Mouse (Mus musculus): ENCODE results near the gene Gm20388. TPM values are rescaled to one million over a fixed set of nuclear protein-coding genes. Genes with fewer than 3 reads are reported as not detected.

Gene Gm20388
- total and polyA plus RNA-seq, 2 experiments from 2014 or later: 51.3 TPM; not detected in 1

DNA sequence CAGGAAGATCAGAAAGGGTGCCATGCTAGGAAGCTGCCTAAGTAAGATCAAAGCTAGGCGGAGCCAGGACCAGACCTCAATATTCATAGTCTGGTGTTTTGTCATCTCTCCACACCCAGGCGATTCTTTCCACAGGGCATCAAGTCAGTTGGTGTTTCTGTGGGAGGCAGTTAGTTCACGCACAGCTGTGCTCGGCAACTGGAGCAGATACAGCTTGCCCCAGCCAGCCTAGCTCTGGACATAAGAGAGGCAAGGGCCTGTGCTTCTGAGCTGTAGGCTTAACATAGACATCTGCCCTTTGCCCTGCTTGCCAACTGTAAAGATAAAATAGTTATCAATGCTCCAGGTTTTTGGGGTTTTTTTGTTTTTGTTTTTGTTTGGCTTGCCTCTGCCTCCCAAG, 3721.6 kb downstream of the Gm20388 start:
- Histone ChIP-seq H3K4me3 (ENCODE audit: low read depth, low read length) (no peak overlapping the region), H3K4me2 (ENCODE audit: low read depth) (no peak overlapping the region), H3K36me3 (ENCODE audit: insufficient read depth) (no peaks in the 10 kb centered on the region), H3K27me3 (ENCODE audit: insufficient read depth, low read length) (no peaks in the 10 kb centered on the region), H3K27ac (ENCODE audit: low read depth, low read length) (no peak overlapping the region), H3K9ac (no peak overlapping the region), H3K4me1 (ENCODE audit: insufficient read depth) (0 out of 2 replicates have a peak, but pooled peaks cover 7% of the 10 kb centered on the region), H3K9me3 (ENCODE audit: low read length) (no peaks in the 10 kb centered on the region)
- no peak for TF ChIP-seq CTCF (IDR thresholded peaks at IDR 0.05; ENCODE audit: low read depth)
- ATAC-seq: no peak
- WGBS: 86% methylated on average over 4 of the region's 4 CpGs
- DNase-seq: no peak

GRCm38 (mm10) chr8:123633801-123634200, 3723.2 kb downstream of the Gm20388 start:
- 69% methylated on average over 7 of the region's 7 CpGs for WGBS
- Histone ChIP-seq H3K27me3 (ENCODE audit: insufficient read depth, low read length) (no peaks in the 10 kb centered on the region), H3K27ac (ENCODE audit: low read depth, low read length) (no peak overlapping the region), H3K9ac (no peak overlapping the region), H3K9me3 (ENCODE audit: low read length) (no peaks in the 10 kb centered on the region), H3K36me3 (ENCODE audit: insufficient read depth) (no peaks in the 10 kb centered on the region), H3K4me3 (ENCODE audit: low read depth, low read length) (no peak overlapping the region), H3K4me2 (ENCODE audit: low read depth) (no peak overlapping the region), H3K4me1 (ENCODE audit: insufficient read depth) (0 out of 2 replicates have a peak, but pooled peaks cover 5% of the 10 kb centered on the region)
- ATAC-seq (no peak), DNase-seq (no peak)
- no peak for TF ChIP-seq CTCF (IDR thresholded peaks at IDR 0.05; ENCODE audit: low read depth)

GRCm38 (mm10) chr8:123634395-123635131, 3723.9 kb downstream of the Gm20388 start:
- H3K9me3 ChIP-seq (ENCODE audit: low read length): no peaks in the 10 kb centered on the region
- no peak for DNase-seq
- 40% methylated on average over 3 of the region's 3 CpGs for WGBS
- H3K36me3 ChIP-seq (ENCODE audit: insufficient read depth): no peaks in the 10 kb centered on the region
- H3K27me3 ChIP-seq (ENCODE audit: insufficient read depth, low read length): no peaks in the 10 kb centered on the region
- ATAC-seq: no peak
- no peaks in the 10 kb centered on the region for H3K4me1 ChIP-seq (ENCODE audit: insufficient read depth)
- H3K27ac ChIP-seq (ENCODE audit: low read depth, low read length): no peak overlapping the region
- H3K4me2 ChIP-seq (ENCODE audit: low read depth): no peak overlapping the region
- H3K9ac ChIP-seq: no peak overlapping the region
- peak; percentile 22; the same call in 1 of the 2 replicates for TF ChIP-seq CTCF (IDR thresholded peaks at IDR 0.05; ENCODE audit: low read depth)
- H3K4me3 ChIP-seq (ENCODE audit: low read depth, low read length): no peak overlapping the region

DNA sequence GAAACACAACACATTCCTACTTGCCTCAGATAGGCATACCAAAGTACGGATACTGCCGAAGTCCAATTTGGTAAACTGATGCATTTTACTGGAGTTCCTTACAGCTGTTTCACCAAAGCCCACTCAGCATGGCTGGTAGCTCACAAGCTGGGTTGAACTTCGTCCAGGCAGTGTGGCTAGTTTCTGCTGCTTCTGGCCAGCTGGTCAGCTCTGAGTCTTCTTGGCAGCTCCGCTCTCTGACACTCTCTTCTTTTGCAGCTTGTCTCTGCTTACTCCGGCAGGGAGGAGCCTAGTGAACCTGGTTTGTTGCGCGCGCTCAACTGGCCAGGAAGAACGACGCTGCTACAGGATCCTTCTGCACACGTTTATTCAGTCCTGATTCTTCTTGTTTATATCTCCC, 3725.0 kb downstream of the Gm20388 start:
- no peak for TF ChIP-seq CTCF (IDR thresholded peaks at IDR 0.05; ENCODE audit: low read depth)
- DNase-seq: no peak
- H3K4me1 ChIP-seq (ENCODE audit: insufficient read depth): no peaks in the 10 kb centered on the region
- ATAC-seq: no peak
- no peaks in the 10 kb centered on the region for H3K36me3 ChIP-seq (ENCODE audit: insufficient read depth)
- no peak overlapping the region for H3K4me2 ChIP-seq (ENCODE audit: low read depth)
- 76% methylated on average over 11 of the region's 11 CpGs for WGBS
- H3K27me3 ChIP-seq (ENCODE audit: insufficient read depth, low read length): no peaks in the 10 kb centered on the region
- H3K9ac ChIP-seq: no peak overlapping the region
- H3K27ac ChIP-seq (ENCODE audit: low read depth, low read length): no peak overlapping the region
- no peaks in the 10 kb centered on the region for H3K9me3 ChIP-seq (ENCODE audit: low read length)
- no peak overlapping the region for H3K4me3 ChIP-seq (ENCODE audit: low read depth, low read length)

- no peaks in the 10 kb centered on the region for H3K36me3 ChIP-seq (ENCODE audit: insufficient read depth)
- H3K9me3 ChIP-seq (ENCODE audit: low read length): no peaks in the 10 kb centered on the region
- H3K4me1 ChIP-seq (ENCODE audit: insufficient read depth): no peaks in the 10 kb centered on the region
- peak overlapping the region; percentile 42 for H3K4me2 ChIP-seq (ENCODE audit: low read depth)
- no peak overlapping the region for H3K27ac ChIP-seq (ENCODE audit: low read depth, low read length)
- DNase-seq: peak; percentile 88
- no peak overlapping the region for H3K4me3 ChIP-seq (ENCODE audit: low read depth, low read length)
- peak; percentile 45; the same call in 1 of the 2 replicates for ATAC-seq
- no peaks in the 10 kb centered on the region for H3K27me3 ChIP-seq (ENCODE audit: insufficient read depth, low read length)
- peak; percentile 82 for TF ChIP-seq CTCF (IDR thresholded peaks at IDR 0.05; ENCODE audit: low read depth)
- WGBS: 11% methylated on average over 25 of the region's 25 CpGs
- H3K9ac ChIP-seq: no peak overlapping the region
Observed at GRCm38 (mm10) chr8:123643330-123644051, 3732.8 kb downstream of the Gm20388 start.

GRCm38 (mm10) chr8:123645229-123645628, 3734.6 kb downstream of the Gm20388 start:
- WGBS: 73% methylated on average over 9 of the region's 9 CpGs
- no peak overlapping the region for H3K4me2 ChIP-seq (ENCODE audit: low read depth)
- no peak for DNase-seq

More at GRCm38 (mm10) chr8:123645229-123645628, 3734.6 kb downstream of the Gm20388 start:
- Histone ChIP-seq H3K27ac (ENCODE audit: low read depth, low read length) (no peak overlapping the region), H3K27me3 (ENCODE audit: insufficient read depth, low read length) (no peaks in the 10 kb centered on the region), H3K4me1 (ENCODE audit: insufficient read depth) (no peaks in the 10 kb centered on the region), H3K9ac (no peak overlapping the region), H3K36me3 (ENCODE audit: insufficient read depth) (no peaks in the 10 kb centered on the region), H3K4me3 (ENCODE audit: low read depth, low read length) (no peak overlapping the region), H3K9me3 (ENCODE audit: low read length) (no peaks in the 10 kb centered on the region)
- no peak for ATAC-seq
- no peak for TF ChIP-seq CTCF (IDR thresholded peaks at IDR 0.05; ENCODE audit: low read depth)

All from forebrain, postnatal 0 days (tissue).